Mouse (Mus musculus) intestine, postnatal 0 days (tissue): ENCODE data around the gene Fscn2. TPM values are rescaled to one million over a fixed set of nuclear protein-coding genes. Genes with fewer than 3 reads are reported as not detected.
"Not testable (repeated sequence)": the region's sequence is repeated elsewhere in the genome, so short reads cannot be mapped to it uniquely, and the experiment has no call there.

Source experiments
- ATAC-seq: fragments of 200-750 bp; cut with Nextera tagmentation; 2 replicates; pipeline ENCODE4 v1.8.0; 2017; ENCODE audit warnings: mild to moderate bottlenecking, moderate TSS enrichment, moderate library complexity
- H3K27ac ChIP-seq: fragments of 300-500 bp; sonication (generic); 2 replicates; pipeline ENCODE4 v1.5.1; 2014; ENCODE audit warnings: mild to moderate bottlenecking, low read depth, low read length, moderate library complexity
- H3K27me3 ChIP-seq: fragments of 300-500 bp; sonication (generic); replicated peaks from 2 replicates; pipeline ENCODE4 v1.6.1; 2014; ENCODE audit warnings: low read length, mixed read lengths; ENCODE audit not compliant: control insufficient read depth, insufficient read depth
- H3K36me3 ChIP-seq: fragments of 300-500 bp; sonication (generic); 2 replicates; pipeline ENCODE4 v1.6.1; 2014; ENCODE audit warnings: mild to moderate bottlenecking, moderate library complexity; ENCODE audit not compliant: control insufficient read depth, insufficient read depth
- H3K4me1 ChIP-seq: fragments of 300-500 bp; sonication (generic); replicated peaks from 2 replicates; pipeline ENCODE4 v1.6.1; 2014; ENCODE audit warnings: antibody characterized with exemption, low read length, mixed read lengths; ENCODE audit not compliant: control insufficient read depth, insufficient read depth
- H3K4me2 ChIP-seq: fragments of 300-500 bp; sonication (generic); replicated peaks from 2 replicates; pipeline ENCODE4 v1.6.1; 2014; ENCODE audit warnings: low read depth, mild to moderate bottlenecking, moderate library complexity
- H3K4me3 ChIP-seq: fragments of 300-500 bp; sonication (generic); 2 replicates; pipeline ENCODE4 v1.5.1; 2014; ENCODE audit warnings: low read depth, low read length
- H3K9ac ChIP-seq: fragments of 300-500 bp; sonication (generic); 2 replicates; pipeline ENCODE4 v1.6.1; 2014; ENCODE audit warnings: mild to moderate bottlenecking, low read depth, low read length
- H3K9me3 ChIP-seq: fragments of 300-500 bp; sonication (generic); 2 replicates; pipeline ENCODE4 v1.6.1; 2016; ENCODE audit warnings: mixed run types; ENCODE audit not compliant: control insufficient read depth
- CTCF ChIP-seq: sonication (generic); IDR thresholded peaks from 2 replicates; pipeline ENCODE4 v1.5.1; 2016; ENCODE audit warnings: low read depth, mild to moderate bottlenecking, control low read depth, antibody characterized with exemption, moderate library complexity
- WGBS: fragments of 180-500 bp; shearing (Covaris S2); extraction: QIAGEN DNeasy Blood & Tissue Kit; methylation state at CpG from one replicate; pipeline ENCODE4 v1.1.7; 2014; 5-methylcytosine and 5-hydroxymethylcytosine counted together
- microRNA-seq: library from miRNA; unstranded; fragments of <30 nt; microRNA quantifications from one replicate; pipeline ENCODE4, GENCODE M21; 2016
- polyA plus RNA-seq: library from polyadenylated mRNA; unstranded; fragments of >200 nt; fragmentation: Nextera tagmentation; extraction: Ambion mirVana; gene quantifications from 2 replicates; pipeline ENCODE4 v1.2.1, GENCODE M21; 2015

Fscn2 gene
- polyA plus RNA-seq, 1 experiment from 2014 or later = 0.16 TPM

- Histone ChIP-seq H3K27ac (no peak overlapping the region), H3K4me3 (no peak overlapping the region), H3K4me1 (no peaks in the 10 kb centered on the region), H3K9me3 (no peaks in the 10 kb centered on the region), H3K27me3 (no peaks in the 10 kb centered on the region), H3K4me2 (no peak overlapping the region), H3K36me3 (peaks cover 90% of the 10 kb centered on the region), H3K9ac (no peak overlapping the region)
- WGBS = 93% methylated on average over 3 of the region's 3 CpGs
- ATAC-seq = no peak
- no peak for TF ChIP-seq CTCF
These were observed 44.5 kb downstream of the Fscn2 start for GRCm38 (mm10) chr11:120405867-120406266.

GRCm38 (mm10) chr11:120406445-120406844 is 45.1 kb downstream of the Fscn2 start:
- Histone ChIP-seq H3K36me3 (peaks cover 90% of the 10 kb centered on the region), H3K27me3 (no peaks in the 10 kb centered on the region), H3K9ac (no peak overlapping the region), H3K27ac (no peak overlapping the region), H3K4me1 (no peaks in the 10 kb centered on the region), H3K4me3 (no peak overlapping the region), H3K4me2 (no peak overlapping the region), H3K9me3 (no peaks in the 10 kb centered on the region)
- no peak for TF ChIP-seq CTCF
- no peak for ATAC-seq
- 78% methylated on average over 1 of the region's 1 CpGs for WGBS

- H3K9ac ChIP-seq, ATAC-seq, H3K4me1 ChIP-seq, H3K4me2 ChIP-seq, H3K27ac ChIP-seq, H3K4me3 ChIP-seq, H3K27me3 ChIP-seq, H3K9me3 ChIP-seq: not testable (repeated sequence)
- H3K36me3 ChIP-seq = peaks cover 77% of the 10 kb centered on the region
- WGBS = 96% methylated on average over 7 of the region's 10 CpGs
These were observed 52.3 kb downstream of the Fscn2 start for GRCm38 (mm10) chr11:120413621-120414020.

Small RNA genes lying within 50 kb of the gene (microRNA-seq; reads per million reads assigned to microRNA genes)
- gene Gm23419 (not detected), gene Mir6935 (2.2 reads per million)

Other genes starting within 250 kb of the Fscn2 start
- 56.4 and 57.3 TPM in 2 replicates for gene Slc38a10, start 210.2 kb upstream of the Fscn2 start, polyA plus RNA-seq
- 3.1 and 4.2 TPM in 2 replicates for gene Bahcc1, start 128.6 kb upstream of the Fscn2 start, polyA plus RNA-seq
- gene Actg1, start 13.0 kb upstream of the Fscn2 start, polyA plus RNA-seq = 1,513 and 1,605 TPM in 2 replicates
- gene Faap100, start 17.2 kb downstream of the Fscn2 start, polyA plus RNA-seq = 9.7 and 11.7 TPM in 2 replicates
- 15.6 and 16.3 TPM in 2 replicates for gene Nploc4, start 76.2 kb downstream of the Fscn2 start, polyA plus RNA-seq
- gene Tspan10, start 81.1 kb downstream of the Fscn2 start, polyA plus RNA-seq = not detected in 2 replicates
- gene Pde6g, start 92.0 kb downstream of the Fscn2 start, polyA plus RNA-seq = 0.22 TPM in 1 of 2 replicates, not detected in the other
- gene Oxld1, start 96.5 kb downstream of the Fscn2 start, polyA plus RNA-seq = 15.5 and 17.6 TPM in 2 replicates
- 14.1 and 16.0 TPM in 2 replicates for gene Ccdc137, start 96.6 kb downstream of the Fscn2 start, polyA plus RNA-seq
- gene Arl16, start 106.1 kb downstream of the Fscn2 start, polyA plus RNA-seq = 22.8 and 23.3 TPM in 2 replicates
- gene Mrpl12, start 123.1 kb downstream of the Fscn2 start, polyA plus RNA-seq = 204 and 208 TPM in 2 replicates
- gene Slc25a10, start 130.3 kb downstream of the Fscn2 start, polyA plus RNA-seq = 139 and 143 TPM in 2 replicates
- gene Gcgr, start 169.2 kb downstream of the Fscn2 start, polyA plus RNA-seq = 1.0 and 1.6 TPM in 2 replicates
- 68.7 and 73.4 TPM in 2 replicates for gene Mcrip1, start 188.2 kb downstream of the Fscn2 start, polyA plus RNA-seq
- gene Ppp1r27, start 189.6 kb downstream of the Fscn2 start, polyA plus RNA-seq = 1.4 and 1.6 TPM in 2 replicates
- gene P4hb, start 211.7 kb downstream of the Fscn2 start, polyA plus RNA-seq = 2,516 and 2,539 TPM in 2 replicates
- gene Arhgdia, start 220.1 kb downstream of the Fscn2 start, polyA plus RNA-seq = 474 and 493 TPM in 2 replicates
- gene Alyref, start 236.8 kb downstream of the Fscn2 start, polyA plus RNA-seq = 209 and 226 TPM in 2 replicates
- gene Anapc11, start 236.9 kb downstream of the Fscn2 start, polyA plus RNA-seq = 107 and 108 TPM in 2 replicates
- 3.4 and 3.5 TPM in 2 replicates for gene Npb, start 246.9 kb downstream of the Fscn2 start, polyA plus RNA-seq